Mouse (Mus musculus) brain, embryonic 14.5 days (tissue): ENCODE results near the gene Ctsd. TPM values are rescaled to one million over a fixed set of nuclear protein-coding genes. Genes with fewer than 3 reads are reported as not detected.

ENCODE experiments used
- DNase-seq: peaks from one replicate; pipeline ENCODE4 v3.0.0-alpha.2; 2011; ENCODE audit warnings: low read depth
- CTCF ChIP-seq: fragments of 200-500 bp; IDR thresholded peaks from 2 replicates; pipeline ENCODE4 v1.5.1; 2012; ENCODE audit warnings: inconsistent platforms, mild to moderate bottlenecking, moderate library complexity, borderline replicate concordance; ENCODE audit not compliant: insufficient read depth, insufficient read length; ENCODE audit errors: extremely low read depth
- POLR2A ChIP-seq: fragments of 200-500 bp; IDR thresholded peaks from 2 replicates; pipeline ENCODE4 v1.6.1; 2012; ENCODE audit warnings: mild to moderate bottlenecking, inconsistent platforms, borderline replicate concordance; ENCODE audit not compliant: poor library complexity, insufficient read depth, insufficient read length, severe bottlenecking; ENCODE audit errors: extremely low read depth
- polyA plus RNA-seq: library from polyadenylated mRNA; depleted of rRNA; stranded (reverse); fragments of >200 nt; gene quantifications from 2 replicates; pipeline ENCODE4 v1.2.3, GENCODE M21; 2012

Ctsd gene
- polyA plus RNA-seq, 1 experiment = 216 TPM

GRCm38 (mm10) chr7:142385742-142386403, 2.0 kb downstream of the Ctsd start:
- DNase-seq = no peak
- TF ChIP-seq POLR2A (no peak), CTCF (no peak)

- no peak for DNase-seq
Observed at GRCm38 (mm10) chr7:142384306-142384705, 3.5 kb downstream of the Ctsd start.

GRCm38 (mm10) chr7:142382567-142382966, 5.3 kb downstream of the Ctsd start, which contains the start of gene Gm49369:
TSS of gene Gm49369 (minus strand) at chr7:142382667.
- no peak for TF ChIP-seq POLR2A
- no peak for TF ChIP-seq CTCF
- no peak for DNase-seq

More at GRCm38 (mm10) chr7:142384306-142384705, 3.5 kb downstream of the Ctsd start:
- TF ChIP-seq CTCF (no peak), POLR2A (no peak)

- TF ChIP-seq CTCF (no peak), POLR2A (no peak)
- DNase-seq = no peak
Observed at GRCm38 (mm10) chr7:142381175-142381574, 6.7 kb downstream of the Ctsd start.

GRCm38 (mm10) chr7:142379186-142379585, 8.7 kb downstream of the Ctsd start:
- no peak for DNase-seq
- no peak for TF ChIP-seq CTCF
- no peak for TF ChIP-seq POLR2A

- TF ChIP-seq POLR2A (no peak), CTCF (no peak)
- no peak for DNase-seq
Observed at GRCm38 (mm10) chr7:142377233-142377925, 10.5 kb downstream of the Ctsd start.

GRCm38 (mm10) chr7:142376096-142376495, 11.7 kb downstream of the Ctsd start:
- DNase-seq = no peak
- TF ChIP-seq CTCF = no peak
- no peak for TF ChIP-seq POLR2A

- DNase-seq = no peak
- TF ChIP-seq POLR2A = no peak
- TF ChIP-seq CTCF = no peak
Observed at GRCm38 (mm10) chr7:142375261-142375724, 12.5 kb downstream of the Ctsd start.

GRCm38 (mm10) chr7:142374413-142375015, 13.3 kb downstream of the Ctsd start:
- DNase-seq = no peak
- TF ChIP-seq CTCF = no peak
- no peak for TF ChIP-seq POLR2A

- no peak for DNase-seq
- no peak for TF ChIP-seq CTCF
- no peak for TF ChIP-seq POLR2A
Observed at GRCm38 (mm10) chr7:142373641-142374412, 14.0 kb downstream of the Ctsd start, which contains the start of gene Ifitm10. TSS of gene Ifitm10 (minus strand) at chr7:142373753.

GRCm38 (mm10) chr7:142373039-142373438, 14.8 kb downstream of the Ctsd start:
- TF ChIP-seq POLR2A (no peak), CTCF (no peak)
- no peak for DNase-seq
